Mouse (Mus musculus) frontal cortex, adult 2 months (tissue): ENCODE data around the gene Hsh2d. TPM values are rescaled to one million over a fixed set of nuclear protein-coding genes. Genes with fewer than 3 reads are reported as not detected.

Experiments used
- DNase-seq, 2 experiments: peaks; one replicate each; pipeline ENCODE4 v3.0.0; 2022; ENCODE audit warnings: low spot score in 1 of 2; ENCODE audit errors: extremely low spot score in 1 of 2
- polyA plus RNA-seq: library from polyadenylated mRNA; depleted of rRNA; stranded (reverse); fragments of >200 nt; gene quantifications from 2 replicates; pipeline ENCODE4 v1.2.3, GENCODE M21; 2012; rRNA removed

Gene Hsh2d
- polyA plus RNA-seq = 0.06 and 0.12 TPM in 2 replicates

- DNase-seq = no peak
Observed at GRCm38 (mm10) chr8:72189417-72190214, at the start of gene Hsh2d. TSS of gene Hsh2d (plus strand) at chr8:72189638.

- DNase-seq = no peak
Observed at GRCm38 (mm10) chr8:72143256-72143824, 46.1 kb upstream of the Hsh2d start.

- no peak for DNase-seq
Observed at GRCm38 (mm10) chr8:72144345-72144975, 45.0 kb upstream of the Hsh2d start.

DNA sequence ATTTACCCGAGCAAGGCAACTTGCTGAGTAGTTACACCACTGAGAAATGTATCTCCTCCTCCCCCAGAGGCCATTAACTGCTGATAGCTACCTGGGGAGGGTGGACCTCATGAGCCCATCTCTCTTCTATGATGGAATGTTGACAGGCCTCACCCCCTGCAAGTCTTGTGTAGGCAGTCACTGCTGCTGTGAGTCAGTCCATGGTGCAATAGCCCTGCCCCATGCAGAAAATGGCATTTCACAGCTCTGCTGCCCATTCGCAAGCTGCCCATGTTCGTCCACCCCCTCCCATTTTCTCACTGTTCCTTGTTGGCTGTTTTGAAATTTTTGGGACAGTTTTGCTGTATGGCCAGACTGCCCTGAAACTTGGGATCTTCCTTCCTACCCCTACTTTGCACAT, 43.9 kb upstream of the Hsh2d start:
- no peak for DNase-seq

GRCm38 (mm10) chr8:72146056-72146455, 43.4 kb upstream of the Hsh2d start:
- DNase-seq = no peak

GRCm38 (mm10) chr8:72146556-72146955, 42.9 kb upstream of the Hsh2d start:
- DNase-seq = no peak

DNA sequence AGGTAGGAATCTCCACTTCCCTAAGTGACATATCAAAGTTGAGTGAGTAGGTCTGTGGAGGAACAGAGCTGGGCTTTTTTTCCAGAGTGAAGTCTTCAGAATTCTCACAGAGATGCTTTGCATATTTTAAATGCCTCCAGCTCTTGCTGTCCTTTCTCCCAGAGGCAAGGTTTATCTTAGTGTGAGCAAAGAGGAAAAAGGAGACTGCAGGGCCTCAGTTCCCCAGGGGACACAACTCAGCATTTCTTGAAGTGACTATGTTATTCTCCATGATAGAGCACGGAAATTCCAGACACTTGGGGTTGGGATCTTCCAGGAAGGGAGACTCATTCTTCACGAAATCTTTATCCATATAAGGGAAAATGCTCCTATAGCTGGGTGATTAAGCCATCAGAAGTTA, 42.2 kb upstream of the Hsh2d start:
- DNase-seq = no peak

DNA sequence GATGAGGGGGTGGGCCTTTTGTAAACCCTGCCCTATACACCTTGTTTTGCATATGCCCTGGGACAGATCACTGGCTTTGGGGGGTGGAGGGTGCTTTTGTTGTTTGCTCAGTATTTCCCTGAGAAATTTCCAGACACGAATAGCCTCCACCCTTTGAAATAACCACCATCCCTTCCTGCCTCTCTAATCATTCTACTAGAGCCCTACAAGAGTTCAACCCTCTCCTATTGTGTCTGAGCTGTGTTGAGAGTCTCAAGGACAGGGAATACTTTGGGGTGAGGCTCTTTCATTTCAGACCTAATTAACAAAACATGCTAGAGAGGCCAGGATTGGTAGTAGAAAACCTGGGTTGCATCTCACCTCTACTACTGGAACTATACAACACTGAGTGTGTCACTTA, 40.4 kb upstream of the Hsh2d start:
- no peak for DNase-seq

DNA sequence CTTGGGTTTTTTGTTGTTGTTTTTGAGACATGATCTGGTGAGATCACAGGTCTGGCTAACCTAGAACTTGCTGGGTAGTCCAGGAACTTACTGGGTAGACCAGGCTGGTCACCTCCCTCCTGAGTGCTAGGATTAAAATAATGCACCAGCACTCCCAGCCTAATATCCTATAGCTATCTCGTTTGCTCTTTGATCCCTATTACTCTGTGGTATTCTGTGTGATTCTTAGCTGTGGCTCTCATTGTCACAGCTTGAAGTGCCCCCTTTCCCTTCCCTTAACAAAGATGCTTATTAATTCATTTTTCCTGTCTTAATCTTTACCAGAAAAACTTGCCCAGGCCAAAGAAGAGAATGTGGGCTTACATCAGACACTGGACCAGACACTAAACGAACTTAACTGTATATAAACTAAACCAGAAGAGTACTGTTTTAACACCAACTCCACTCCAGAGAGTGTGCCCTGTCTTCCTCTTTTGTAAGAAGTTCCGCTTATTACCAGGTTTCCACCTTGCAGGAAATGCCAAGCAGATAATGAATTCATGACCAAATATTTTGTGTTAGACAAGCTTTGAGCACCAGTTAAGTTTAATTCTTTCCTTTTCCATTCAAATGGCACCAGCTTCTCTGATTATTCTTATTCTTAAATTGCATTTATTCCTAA, 37.9 kb upstream of the Hsh2d start:
- DNase-seq = no peak

DNA sequence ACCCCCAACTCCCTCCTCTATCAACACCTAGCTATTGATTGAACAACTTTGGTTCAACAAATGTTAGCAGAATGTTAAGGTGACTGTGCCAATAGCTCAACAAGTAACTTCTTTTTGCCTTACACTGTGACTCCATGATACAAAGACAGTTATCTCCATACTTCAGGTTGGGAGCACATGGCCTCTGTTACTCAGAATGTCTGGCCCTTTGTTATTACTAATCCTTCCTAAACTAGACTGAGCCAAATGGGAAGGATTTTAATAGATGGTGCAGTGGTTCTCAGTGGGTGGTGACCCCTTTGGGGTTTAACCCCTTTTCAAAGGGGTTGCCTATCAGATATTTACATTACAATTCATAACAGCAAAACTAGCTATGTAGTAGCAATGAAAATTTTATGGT, 36.1 kb upstream of the Hsh2d start:
- DNase-seq = no peak

DNA sequence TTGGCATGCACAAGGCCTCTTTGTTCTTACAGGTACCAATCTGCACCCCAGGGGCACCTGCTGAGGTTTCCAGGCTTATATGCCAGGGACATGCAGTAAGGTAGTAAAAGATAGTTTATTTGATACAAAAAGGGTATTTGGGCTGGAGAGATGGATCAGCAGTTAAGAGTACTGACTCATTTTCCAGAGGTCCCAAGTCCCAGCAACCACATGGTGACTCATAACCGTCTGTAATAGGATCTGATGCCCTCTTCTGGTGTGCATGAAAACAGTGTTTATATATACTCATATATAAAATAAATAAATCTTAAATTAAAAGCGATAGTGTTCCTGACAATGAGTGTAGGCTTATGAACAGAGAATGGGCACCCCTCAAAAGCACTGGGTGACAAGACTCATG, 31.3 kb upstream of the Hsh2d start:
- no peak for DNase-seq

GRCm38 (mm10) chr8:72158726-72159125, 30.7 kb upstream of the Hsh2d start:
- no peak for DNase-seq

GRCm38 (mm10) chr8:72160007-72160406, 29.4 kb upstream of the Hsh2d start:
- DNase-seq = no peak

DNA sequence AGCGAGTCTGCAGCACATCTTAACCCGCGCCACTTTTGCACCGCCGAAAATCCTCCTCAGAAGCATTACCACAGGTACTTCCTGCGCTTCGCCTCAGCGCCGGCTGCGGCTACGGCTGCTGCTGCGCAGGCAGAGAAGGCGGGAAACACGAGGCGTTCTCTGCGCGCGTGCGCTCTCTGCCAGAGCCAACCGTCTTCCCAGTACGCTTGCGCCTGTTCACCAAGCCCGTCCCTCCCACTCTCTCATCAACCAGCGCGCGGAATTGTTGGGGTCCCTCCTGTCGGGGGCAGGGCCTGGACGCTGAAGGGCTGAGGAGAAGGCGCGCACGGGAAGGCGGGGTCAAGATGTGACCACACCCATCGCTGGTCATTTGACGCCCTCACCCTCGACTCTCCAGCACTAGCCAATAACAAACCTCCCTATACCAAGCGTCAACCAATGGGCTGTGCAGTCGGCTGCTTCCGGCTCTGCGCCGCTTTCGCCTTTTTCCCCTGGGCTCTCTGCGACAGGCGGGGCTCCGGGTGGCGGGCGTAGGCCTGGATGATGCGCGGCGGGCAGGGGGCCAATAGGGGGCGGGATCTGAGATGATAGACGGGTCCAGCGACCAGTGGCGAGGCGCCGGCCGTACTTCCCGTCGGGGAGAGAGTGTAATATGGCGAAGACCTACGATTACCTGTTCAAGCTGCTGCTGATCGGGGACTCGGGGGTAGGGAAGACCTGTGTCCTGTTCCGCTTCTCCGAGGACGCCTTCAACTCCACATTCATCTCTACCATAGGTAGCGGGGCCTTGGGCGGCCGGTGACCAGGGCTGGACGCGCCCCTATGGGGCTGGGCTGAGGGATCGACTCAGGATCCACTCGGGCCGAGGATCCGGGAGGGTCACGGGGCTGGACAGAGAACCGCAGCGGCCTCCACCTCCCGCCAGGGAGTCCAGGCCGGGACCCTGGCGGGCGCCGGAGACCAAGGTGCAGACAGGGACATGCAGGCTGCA, 28.4 kb upstream of the Hsh2d start, which contains the start of gene Rab8a:
TSS of gene Rab8a (plus strand) at position 494 of the 991 bp plus-strand sequence.
- peak; percentile 99 to 100 for DNase-seq

DNA sequence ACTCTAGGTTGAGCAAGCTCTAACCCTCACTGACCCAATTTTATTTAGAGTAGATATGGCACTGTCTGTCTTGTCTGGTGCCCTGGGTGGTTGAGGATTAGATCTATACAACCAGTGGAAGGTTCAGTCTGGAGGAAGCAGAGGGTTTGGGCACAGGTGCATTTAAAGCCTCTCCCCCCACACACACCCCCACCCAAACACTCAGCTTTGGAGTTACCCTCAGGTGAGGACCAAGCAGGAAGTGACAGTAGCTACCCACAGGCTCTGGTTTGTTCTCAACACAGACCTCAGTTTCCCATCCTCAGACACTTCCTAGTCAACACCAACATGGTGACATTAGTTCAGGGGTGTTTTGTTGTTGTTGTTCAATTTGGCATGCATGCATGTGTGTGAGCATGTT, 26.6 kb upstream of the Hsh2d start:
- no peak for DNase-seq

GRCm38 (mm10) chr8:72169098-72169668, 20.3 kb upstream of the Hsh2d start:
- DNase-seq = no peak

GRCm38 (mm10) chr8:72169681-72170249, 19.7 kb upstream of the Hsh2d start:
- no peak for DNase-seq

DNA sequence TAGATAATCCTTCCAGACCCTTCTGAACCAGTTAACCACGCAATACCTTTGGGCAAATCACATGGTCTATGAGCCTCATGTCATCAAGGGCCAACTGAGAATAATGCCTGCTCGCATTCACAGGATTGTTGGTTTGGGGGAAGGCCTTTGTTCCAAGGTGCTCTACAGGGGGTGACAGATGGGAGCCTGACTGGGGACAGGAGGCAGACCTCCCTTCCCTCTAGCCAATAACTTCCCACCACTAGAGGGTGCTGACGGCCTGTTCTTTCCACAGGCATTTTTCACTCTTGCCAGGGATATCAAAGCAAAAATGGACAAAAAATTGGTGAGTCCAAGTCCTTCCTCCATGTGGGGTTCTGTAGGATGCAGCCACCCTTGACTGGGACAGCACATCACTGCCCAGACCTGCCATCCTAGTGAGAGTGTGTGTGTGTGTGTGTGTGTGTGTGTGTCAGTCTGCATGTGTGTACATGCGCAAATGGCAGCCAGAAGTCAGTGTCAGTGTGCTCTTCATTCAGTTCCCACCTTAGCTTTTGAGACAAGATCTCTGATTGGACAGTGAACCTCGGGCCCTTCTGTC, 12.0 kb upstream of the Hsh2d start:
- DNase-seq = peak; percentile 35 to 87
